In genomic region chr5:117566051-117566665, GRCm38 (mm10) we compare ENCODE assay signal across 13 mouse cellular contexts.
DNase-seq lines count a peak whose midpoint lies in the region; ATAC-seq lines count a peak whose summit lies in the region.
"Had no signal": no experiment of that assay in that cellular context is flagged by ENCODE, and none has a peak within 500 bp of the region (broad histone marks: within the 10 kb centered on the region; RNA-seq: fewer than 3 reads in every experiment).

No protein-coding gene starts in this region.

- no peak overlapping the region for H3K9ac ChIP-seq in neural tube, embryonic 12.5 days
- H3K9ac ChIP-seq: intestine, embryonic 15.5 days had no signal

- H3K36me3 ChIP-seq in neural tube, embryonic 12.5 days: no peaks in the 10 kb centered on the region
- H3K36me3 ChIP-seq: intestine, embryonic 15.5 days had no signal

- peaks cover 10% of the 10 kb centered on the region for H3K4me1 ChIP-seq in neural tube, embryonic 12.5 days
- H3K4me1 ChIP-seq: intestine, embryonic 15.5 days had no signal

- WGBS in neural tube, embryonic 12.5 days: 22% methylated on average over 12 of the region's 12 CpGs

- 0 out of 2 replicates have a peak overlapping the region, but pooled peaks have one; percentile 10 for H3K4me2 ChIP-seq in neural tube, embryonic 12.5 days (replicated peaks)
- H3K4me2 ChIP-seq: intestine, embryonic 15.5 days had no signal

- DNase-seq in embryo, embryonic 11 days: peak; percentile 16
- DNase-seq in embryo, embryonic 9.5 days (ENCODE audit: extremely low spot score): no peak
- DNase-seq in layer of hippocampus, adult 18-20 months (ENCODE audit: low spot score in 2 of 2): peak; percentile 50 to 67
- no peak for DNase-seq in layer of hippocampus, adult 9-10 months (ENCODE audit: low spot score)
- DNase-seq in forelimb bud, embryonic 11.5 days (ENCODE audit: low read depth, low spot score): peak; percentile 20
- no peak for DNase-seq in spleen, postnatal 14 days (ENCODE audit: low spot score in 2 of 2)
- DNase-seq in urinary bladder, postnatal 25 days (ENCODE audit: low spot score): no peak
- DNase-seq: cerebellum, postnatal 14 days; gastrocnemius, postnatal 14 days; left cerebral cortex, postnatal 4 days; lung, adult 2 months had no signal

- no peak overlapping the region for H3K4me3 ChIP-seq in neural tube, embryonic 12.5 days
- H3K4me3 ChIP-seq: intestine, embryonic 15.5 days had no signal

- no peak overlapping the region; the same call in 1 of the 2 replicates for H3K27ac ChIP-seq in neural tube, embryonic 12.5 days
- H3K27ac ChIP-seq: intestine, embryonic 15.5 days had no signal

- no peaks in the 10 kb centered on the region for H3K9me3 ChIP-seq in neural tube, embryonic 12.5 days
- H3K9me3 ChIP-seq: intestine, embryonic 15.5 days had no signal

- peak; percentile 17; the same call in 1 of the 2 replicates for ATAC-seq in neural tube, embryonic 12.5 days (ENCODE audit: low FRiP score, low read depth)
- ATAC-seq: intestine, embryonic 15.5 days had no signal

- no peaks in the 10 kb centered on the region for H3K27me3 ChIP-seq in neural tube, embryonic 12.5 days (replicated peaks)
- H3K27me3 ChIP-seq: intestine, embryonic 15.5 days had no signal

Comparison
In these comparisons a context has a peak if more than half of its experiments do, and no peak if none do; other contexts are left out.
1. DNase-seq: peak in embryo, embryonic 11 days (single experiment), layer of hippocampus, adult 18-20 months (2 of 2) and forelimb bud, embryonic 11.5 days (single experiment); none in embryo, embryonic 9.5 days (single experiment), layer of hippocampus, adult 9-10 months (single experiment), spleen, postnatal 14 days (0 of 2) and urinary bladder, postnatal 25 days (single experiment).